Mouse (Mus musculus) 416B (cell line): ENCODE results near the gene Cpne1.

ENCODE experiments used
- DNase-seq: peaks from one replicate; pipeline ENCODE4 v3.0.0; 2011; ENCODE audit warnings: low read depth

Gene Cpne1

DNA sequence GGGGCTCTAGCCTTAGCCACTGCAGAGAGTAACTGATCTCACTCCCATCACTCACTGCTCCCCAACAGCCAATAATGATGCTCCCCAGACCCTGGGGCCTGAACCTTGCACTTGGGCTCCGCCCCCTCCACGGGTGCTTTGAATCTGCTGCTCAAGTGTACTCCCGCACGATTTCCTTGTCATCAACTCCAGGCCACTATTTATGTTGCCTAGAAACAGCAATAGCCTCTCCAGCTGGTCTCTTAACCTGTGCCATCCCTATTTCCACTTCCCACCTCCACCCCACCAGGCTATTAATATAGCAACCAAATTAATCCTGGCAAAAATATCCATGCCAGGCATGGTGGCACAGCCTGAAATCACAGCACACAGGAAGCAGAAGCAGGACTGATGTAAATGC, 32.1 kb downstream of the Cpne1 start:
- no peak for DNase-seq

DNA sequence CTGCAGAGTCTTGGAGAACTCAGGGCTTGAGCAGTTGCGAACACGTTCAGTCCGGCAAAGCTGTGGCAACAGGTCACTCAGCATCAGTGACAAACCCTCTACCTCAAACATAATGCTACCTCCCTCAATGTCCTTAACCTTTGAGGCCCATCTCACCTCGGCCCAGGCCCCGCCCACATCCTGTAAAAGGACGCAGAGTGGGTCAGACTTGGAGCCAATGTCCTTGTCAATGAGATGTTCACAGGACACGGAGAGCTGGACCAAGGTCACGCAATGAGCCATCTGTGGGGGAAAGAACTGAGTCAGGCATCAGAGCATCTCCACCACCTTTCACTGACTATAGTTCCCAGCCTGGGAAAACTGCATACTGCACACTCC, 32.6 kb downstream of the Cpne1 start:
- DNase-seq: no peak

DNA sequence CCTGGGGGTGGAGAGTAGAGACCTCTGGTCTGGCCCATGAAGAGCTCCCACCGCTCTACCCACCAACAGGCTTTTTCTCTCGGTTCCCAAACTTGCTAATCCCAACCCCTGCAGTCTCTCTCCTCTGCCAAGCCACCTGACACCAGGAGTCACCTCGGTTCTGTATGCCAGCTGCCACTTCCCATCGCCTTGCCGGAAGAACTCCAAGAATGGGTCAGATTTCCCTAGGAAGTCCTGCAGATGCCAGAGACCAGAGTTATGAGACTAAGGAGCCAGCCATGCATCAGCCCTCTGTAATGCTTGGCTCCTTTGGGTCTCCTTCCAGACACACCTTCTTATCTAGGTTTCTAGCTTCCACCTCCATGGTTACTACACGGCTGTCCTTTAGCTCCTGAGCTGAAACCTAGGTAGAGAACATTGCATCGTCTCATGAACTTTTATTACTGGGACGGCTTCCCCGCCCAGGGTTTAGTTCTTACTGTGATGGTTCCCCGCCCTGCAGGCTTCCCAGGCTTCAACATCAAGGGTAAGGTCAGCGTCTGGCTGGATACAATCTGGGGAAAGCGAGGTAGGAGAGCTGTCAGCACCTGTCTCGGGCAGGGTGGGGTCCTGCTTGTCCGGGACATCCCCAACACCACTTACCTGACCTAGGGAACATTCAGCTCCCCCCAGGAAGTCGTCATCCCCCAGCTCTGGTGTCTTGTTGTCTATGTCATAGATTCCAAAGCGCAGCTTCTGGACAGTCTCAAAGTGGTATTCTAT, 33.2 kb downstream of the Cpne1 start:
- no peak for DNase-seq

DNA sequence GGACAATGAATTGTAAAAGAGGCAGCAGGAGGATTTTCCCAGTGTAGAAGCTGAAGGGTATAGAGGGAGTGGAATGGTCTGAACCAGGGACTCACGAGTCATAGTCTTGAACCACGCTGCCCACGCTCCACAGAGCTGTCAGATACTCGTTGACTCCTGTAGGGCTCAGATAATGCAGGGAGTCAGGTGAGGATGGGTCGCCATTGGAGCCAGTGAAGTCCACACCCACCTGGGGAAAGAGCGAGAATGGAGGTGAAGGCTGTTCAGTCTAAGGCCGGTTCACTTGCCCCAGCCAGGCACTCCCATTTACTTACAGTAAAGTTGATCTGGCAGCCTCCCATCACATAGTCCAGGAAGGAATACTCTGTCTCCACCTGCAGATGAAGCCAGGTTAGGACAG, 34.3 kb downstream of the Cpne1 start:
- DNase-seq: no peak

DNA sequence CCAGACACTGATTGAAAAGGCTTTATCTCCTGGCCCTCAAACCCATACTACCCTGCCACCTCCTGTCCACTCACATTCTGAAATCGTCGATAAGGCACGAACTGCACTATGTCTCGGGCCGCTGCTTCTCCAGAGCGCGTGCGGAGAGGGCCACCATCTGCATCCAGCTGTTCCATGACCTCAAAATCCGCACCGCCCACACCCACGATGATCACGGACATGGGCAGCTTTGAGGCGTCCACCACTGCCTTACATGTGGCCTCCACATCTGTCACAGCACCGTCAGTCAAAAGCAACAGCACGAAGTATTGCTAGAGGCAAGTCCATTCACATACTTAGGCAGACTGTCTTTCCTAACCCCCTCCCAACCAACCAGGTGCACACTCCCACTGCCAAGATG, 38.0 kb downstream of the Cpne1 start:
- DNase-seq: no peak

GRCm38 (mm10) chr2:156071236-156071635, 40.5 kb downstream of the Cpne1 start:
- DNase-seq: no peak

- DNase-seq: no peak
Observed at GRCm38 (mm10) chr2:156067916-156068315, 43.8 kb downstream of the Cpne1 start.

DNA sequence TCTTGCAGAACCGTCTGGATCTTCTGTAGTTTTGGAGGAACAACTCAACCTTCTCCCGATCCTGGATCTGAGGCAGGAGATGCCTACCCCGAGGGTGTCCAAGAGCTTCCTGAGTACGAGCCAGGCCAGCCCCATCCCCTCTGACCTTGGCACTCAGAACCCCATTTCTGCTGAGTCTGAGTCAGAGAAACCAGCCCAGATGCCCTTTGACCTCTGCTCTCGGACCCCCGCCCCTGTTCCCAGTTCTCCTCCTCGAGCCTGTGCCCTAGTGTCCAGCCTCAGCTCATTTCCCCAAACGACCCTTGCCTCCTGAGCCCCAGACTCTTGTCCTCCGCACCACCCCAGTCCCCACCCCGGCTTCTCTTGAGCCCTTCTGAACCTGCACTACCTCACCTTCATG, 45.6 kb downstream of the Cpne1 start:
- no peak for DNase-seq

DNA sequence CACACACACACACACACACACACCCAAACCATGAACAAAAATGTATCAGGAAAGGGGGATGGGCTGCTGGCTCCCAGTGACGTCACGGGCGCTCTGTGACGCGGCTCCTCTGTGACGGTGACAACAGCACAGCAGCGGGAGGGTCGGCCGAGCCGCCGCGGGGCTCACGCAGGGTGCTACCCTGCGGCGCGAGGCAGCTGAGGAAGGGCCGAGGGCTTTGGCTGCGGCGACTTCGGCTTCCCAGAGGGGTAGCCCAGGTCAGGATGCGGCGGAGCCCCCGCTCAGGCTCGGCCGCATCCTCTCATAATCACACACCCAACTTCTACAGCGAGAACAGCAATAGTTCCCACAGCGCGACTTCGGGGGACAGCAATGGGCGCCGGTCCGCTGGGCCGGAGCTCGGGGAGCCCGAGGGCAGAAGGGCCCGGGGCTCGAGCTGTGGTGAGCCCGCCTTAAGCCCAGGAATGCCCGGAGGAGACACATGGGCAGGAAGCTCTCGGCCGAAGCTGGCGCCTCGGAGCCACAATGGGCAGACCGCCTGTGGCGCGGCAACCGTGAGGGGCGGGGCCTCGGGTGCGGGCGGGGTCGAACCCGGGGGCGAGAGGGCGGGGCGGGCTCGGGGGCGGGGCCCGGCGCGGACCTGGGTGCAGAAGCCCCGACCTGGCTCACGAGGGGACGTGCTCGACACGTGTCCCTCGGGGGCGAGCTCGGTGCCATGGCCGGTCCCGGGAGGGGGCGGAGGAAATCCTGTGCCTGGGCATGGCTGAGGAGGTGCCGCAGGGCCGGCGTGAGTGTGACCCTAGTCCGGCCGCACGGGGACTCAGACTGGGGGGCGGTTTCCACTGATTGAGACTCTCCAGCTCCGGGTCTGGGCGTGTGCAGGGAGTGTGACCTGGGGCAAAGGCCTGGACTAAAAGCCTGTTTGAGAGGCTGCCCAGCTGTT, 46.4 kb downstream of the Cpne1 start, which contains the start of gene Spag4:
Gene Spag4, plus strand, starts transcription at position 77 of the 943 bp plus-strand sequence.
- peak; percentile 83 for DNase-seq

DNA sequence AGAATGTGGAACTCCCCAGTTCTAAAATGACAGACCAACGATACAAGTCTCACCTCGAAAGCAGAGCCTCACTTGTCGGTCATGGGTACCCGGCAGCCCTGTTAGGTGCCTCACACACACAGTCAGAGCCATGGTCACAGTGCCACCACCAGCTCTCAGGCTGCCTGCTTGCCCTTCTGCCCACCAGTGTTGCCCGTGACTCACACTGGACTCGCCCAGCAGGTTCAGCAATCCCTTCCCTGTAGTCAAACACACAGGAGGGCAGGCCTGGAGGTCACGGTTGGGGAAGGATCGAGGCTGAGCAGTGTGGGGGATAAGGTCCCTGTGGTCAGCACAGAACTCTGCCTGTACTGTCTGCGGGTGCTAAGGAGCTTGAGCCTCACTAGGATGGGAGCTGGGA, 58.9 kb downstream of the Cpne1 start, which contains the start of gene Fer1l4:
Gene Fer1l4, minus strand, starts transcription at position 132 of the 400 bp plus-strand sequence.
- DNase-seq: no peak

GRCm38 (mm10) chr2:156047929-156048328, 63.8 kb downstream of the Cpne1 start:
- no peak for DNase-seq

GRCm38 (mm10) chr2:156042903-156043302, 68.9 kb downstream of the Cpne1 start:
- no peak for DNase-seq

DNA sequence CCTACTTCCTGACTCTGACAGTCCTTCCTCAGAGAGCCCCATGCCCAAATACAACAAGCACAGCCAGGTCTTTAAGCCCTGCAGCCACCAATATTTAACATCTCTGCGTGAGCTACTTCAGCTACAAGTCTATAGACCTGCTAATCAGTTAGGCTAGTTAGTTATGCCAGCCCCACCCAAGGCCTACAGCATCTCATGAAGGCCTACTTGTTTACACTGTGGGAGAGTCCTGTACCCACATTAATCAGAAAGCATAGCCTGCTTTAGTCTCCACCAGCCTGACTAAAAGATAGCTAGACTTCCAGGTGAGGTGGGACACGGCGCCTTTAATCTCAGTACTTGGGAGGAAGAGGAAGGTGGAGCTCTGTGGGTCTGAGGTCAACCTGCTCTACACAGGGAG, 72.4 kb downstream of the Cpne1 start:
- no peak for DNase-seq

- peak; percentile 26 for DNase-seq
Observed at GRCm38 (mm10) chr2:156025482-156025881, 86.3 kb downstream of the Cpne1 start.
